Mouse (Mus musculus) cerebral cortex, adult 2 months (tissue): ENCODE data around the gene Plekhj1.

Experiments used
- WGBS: fragments of 180-500 bp; shearing (Covaris S2); methylation state at CpG from one replicate; pipeline ENCODE4 v1.1.7; 2018; 5-methylcytosine and 5-hydroxymethylcytosine counted together

Gene Plekhj1

GRCm38 (mm10) chr10:80826151-80827062, 28.0 kb upstream of the Plekhj1 start, which contains the start of gene Oaz1:
Gene Oaz1 (plus strand): TSS chr10:80826656.
- WGBS: under 1% methylated on average over 81 of the region's 82 CpGs

GRCm38 (mm10) chr10:80824827-80825226, 26.4 kb upstream of the Plekhj1 start:
- 57% methylated on average over 2 of the region's 2 CpGs for whole genome bisulfite sequencing

- 47% methylated on average over 8 of the region's 8 CpGs for WGBS
These were observed 25.6 kb upstream of the Plekhj1 start for GRCm38 (mm10) chr10:80823847-80824643.

- WGBS: 97% methylated on average over 1 of the region's 1 CpGs
These were observed 24.9 kb upstream of the Plekhj1 start for GRCm38 (mm10) chr10:80823316-80823715.

- 77% methylated on average over 5 of the region's 5 CpGs for WGBS
These were observed 24.1 kb upstream of the Plekhj1 start for GRCm38 (mm10) chr10:80822528-80822927.

- 41% methylated on average over 2 of the region's 2 CpGs for WGBS
These were observed 23.6 kb upstream of the Plekhj1 start for GRCm38 (mm10) chr10:80821991-80822390.

- whole genome bisulfite sequencing: 62% methylated on average over 3 of the region's 3 CpGs
These were observed 21.0 kb upstream of the Plekhj1 start for GRCm38 (mm10) chr10:80819406-80819805.

GRCm38 (mm10) chr10:80818599-80819281, 20.3 kb upstream of the Plekhj1 start:
- 72% methylated on average over 6 of the region's 6 CpGs for WGBS

- 87% methylated on average over 7 of the region's 7 CpGs for WGBS
These were observed 19.5 kb upstream of the Plekhj1 start for GRCm38 (mm10) chr10:80817955-80818354.

- 71% methylated on average over 2 of the region's 2 CpGs for WGBS
These were observed 18.7 kb upstream of the Plekhj1 start for GRCm38 (mm10) chr10:80817164-80817563.

- WGBS: 84% methylated on average over 3 of the region's 3 CpGs
These were observed 17.9 kb upstream of the Plekhj1 start for GRCm38 (mm10) chr10:80816303-80816702.

- 62% methylated on average over 7 of the region's 7 CpGs for WGBS
These were observed 16.4 kb upstream of the Plekhj1 start for GRCm38 (mm10) chr10:80814800-80815199.

- WGBS: 86% methylated on average over 4 of the region's 4 CpGs
These were observed 14.9 kb upstream of the Plekhj1 start, which contains the start of gene Jsrp1 for GRCm38 (mm10) chr10:80813366-80813765. Gene Jsrp1 (minus strand): TSS chr10:80813498.

- 71% methylated on average over 5 of the region's 5 CpGs for WGBS
These were observed 14.1 kb upstream of the Plekhj1 start for GRCm38 (mm10) chr10:80812391-80813041.

- WGBS: 11% methylated on average over 20 of the region's 20 CpGs
These were observed 11.7 kb upstream of the Plekhj1 start for GRCm38 (mm10) chr10:80810084-80810483.

- 14% methylated on average over 18 of the region's 18 CpGs for WGBS
These were observed 10.7 kb upstream of the Plekhj1 start for GRCm38 (mm10) chr10:80808985-80809632.

- WGBS: 28% methylated on average over 40 of the region's 40 CpGs
These were observed 9.9 kb upstream of the Plekhj1 start for GRCm38 (mm10) chr10:80808099-80808984.

- WGBS: under 1% methylated on average over 58 of the region's 58 CpGs
These were observed 8.7 kb upstream of the Plekhj1 start for GRCm38 (mm10) chr10:80807057-80807627.

- WGBS: 29% methylated on average over 34 of the region's 34 CpGs
These were observed 8.1 kb upstream of the Plekhj1 start for GRCm38 (mm10) chr10:80806341-80807056.
